Mouse (Mus musculus): ENCODE measurements around the gene Dclk3. TPM values are rescaled to one million over a fixed set of nuclear protein-coding genes. Genes with fewer than 3 reads are reported as not detected.
A peak's percentile ranks its signal among the peaks of the same experiment; 100 is the strongest.

Gene Dclk3
- polyA plus RNA-seq, 1 experiment from 2014 or later, result 13.8 TPM

DNA sequence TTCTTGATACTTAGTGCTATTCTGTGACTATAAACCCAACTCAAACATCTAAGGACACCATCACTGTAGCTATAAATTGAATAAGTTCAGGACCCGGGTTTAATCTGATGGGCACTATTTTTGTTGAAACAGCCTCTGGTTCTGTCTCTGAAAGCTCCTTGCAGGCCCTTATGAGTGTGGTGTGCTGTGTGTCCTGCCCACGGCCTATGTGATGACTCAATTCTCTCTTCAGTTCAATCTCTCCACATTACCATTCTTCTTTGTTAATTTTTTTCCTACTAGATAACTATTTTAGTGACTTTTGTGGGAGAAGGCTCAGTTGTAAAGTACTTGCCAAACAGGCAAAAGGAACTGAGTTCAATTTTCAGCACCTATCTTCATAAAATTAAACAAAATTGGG, 7.3 kb downstream of the Dclk3 start:
- Histone ChIP-seq H3K4me1 (replicated peaks) (no peaks in the 10 kb centered on the region), H3K9ac (no peak overlapping the region), H3K4me2 (no peak overlapping the region), H3K4me3 (no peak overlapping the region), H3K36me3 (no peaks in the 10 kb centered on the region), H3K27me3 (no peaks in the 10 kb centered on the region), H3K9me3 (no peaks in the 10 kb centered on the region), H3K27ac (replicated peaks) (no peak overlapping the region)
- ATAC-seq (ENCODE audit: low read depth), result no peak
- WGBS, result 78% methylated on average over 2 of the region's 2 CpGs

DNA sequence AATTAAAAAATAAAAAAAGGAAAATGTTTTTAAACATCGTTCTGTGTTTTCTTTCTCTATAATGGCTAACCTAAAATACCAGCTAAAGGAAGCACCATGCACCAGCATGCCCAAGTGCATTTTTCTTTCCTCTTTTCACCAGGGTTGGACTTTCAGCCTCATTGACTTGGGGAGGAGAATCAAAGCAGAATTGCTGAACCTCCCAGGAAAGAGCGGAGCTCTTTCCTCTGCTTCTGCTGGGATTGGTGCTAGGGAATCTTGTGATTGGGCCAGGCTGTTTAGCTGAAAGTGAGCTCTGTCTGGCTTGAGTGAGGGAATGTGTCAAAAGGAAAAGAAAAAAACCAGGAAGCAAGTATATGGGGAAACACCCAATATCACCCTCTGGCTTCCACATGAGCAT, 10.1 kb downstream of the Dclk3 start:
- Histone ChIP-seq H3K4me1 (replicated peaks) (no peaks in the 10 kb centered on the region), H3K36me3 (no peaks in the 10 kb centered on the region), H3K9ac (no peak overlapping the region), H3K27ac (replicated peaks) (no peak overlapping the region), H3K4me3 (no peak overlapping the region), H3K9me3 (no peaks in the 10 kb centered on the region), H3K27me3 (no peaks in the 10 kb centered on the region), H3K4me2 (no peak overlapping the region)
- WGBS, result 87% methylated on average over 2 of the region's 2 CpGs
- no peak for ATAC-seq (ENCODE audit: low read depth)

DNA sequence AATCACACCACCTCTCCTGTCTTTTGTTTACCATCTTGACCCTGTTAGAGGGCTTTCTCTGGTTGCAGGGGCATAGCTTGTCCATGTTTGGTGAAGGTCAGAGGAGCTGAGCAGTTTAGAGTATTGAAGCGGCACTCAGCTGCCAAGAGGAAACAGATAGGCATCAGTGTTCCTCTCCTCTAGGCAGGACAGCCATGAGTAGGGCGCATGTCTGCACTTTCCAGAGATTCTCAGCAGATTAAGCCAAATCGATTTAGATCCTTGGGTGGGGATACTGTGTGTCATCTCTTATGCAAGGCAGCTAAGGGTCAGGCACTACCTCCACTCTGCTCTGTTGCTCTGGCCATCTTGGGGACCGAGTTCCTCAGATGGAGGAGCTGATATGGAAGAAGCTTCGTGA, 11.0 kb downstream of the Dclk3 start:
- H3K27me3 ChIP-seq, result no peaks in the 10 kb centered on the region
- H3K4me2 ChIP-seq, result no peak overlapping the region
- H3K4me3 ChIP-seq, result no peak overlapping the region
- no peaks in the 10 kb centered on the region for H3K4me1 ChIP-seq (replicated peaks)
- no peak overlapping the region for H3K9ac ChIP-seq
- no peak overlapping the region for H3K27ac ChIP-seq (replicated peaks)
- no peaks in the 10 kb centered on the region for H3K9me3 ChIP-seq
- ATAC-seq (ENCODE audit: low read depth), result no peak
- H3K36me3 ChIP-seq, result no peaks in the 10 kb centered on the region
- WGBS, result 88% methylated on average over 5 of the region's 5 CpGs

DNA sequence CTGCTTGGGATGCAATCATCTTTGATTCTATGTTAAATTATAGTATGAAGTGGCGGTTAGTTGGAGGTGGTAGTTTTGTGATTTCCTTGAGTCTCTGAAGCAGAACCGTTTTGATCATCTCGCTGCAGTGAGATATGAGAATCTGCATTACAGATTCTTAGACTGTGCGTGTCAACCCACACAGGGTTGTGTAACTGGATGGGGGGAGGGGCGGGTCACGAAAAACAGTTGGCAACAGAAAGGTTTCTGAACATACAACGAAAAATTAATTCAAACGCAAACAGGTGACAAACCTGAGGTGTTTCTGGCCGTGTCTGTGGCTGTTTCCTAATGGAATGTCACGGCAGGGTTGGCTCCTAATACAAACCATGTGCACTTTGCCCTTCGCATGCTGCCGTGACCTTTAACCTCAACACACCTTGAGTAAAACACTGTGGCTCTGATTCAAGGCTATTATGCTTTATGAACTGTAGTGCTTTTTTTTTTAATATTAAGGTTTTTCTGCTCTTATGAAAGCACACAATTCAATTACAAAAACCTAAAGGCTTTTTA, 12.0 kb downstream of the Dclk3 start:
- H3K36me3 ChIP-seq, result no peaks in the 10 kb centered on the region
- no peak for ATAC-seq (ENCODE audit: low read depth)
- no peak overlapping the region for H3K4me3 ChIP-seq
- no peaks in the 10 kb centered on the region for H3K9me3 ChIP-seq
- H3K4me1 ChIP-seq (replicated peaks), result no peaks in the 10 kb centered on the region
- H3K4me2 ChIP-seq, result no peak overlapping the region
- H3K27me3 ChIP-seq, result no peaks in the 10 kb centered on the region
- no peak overlapping the region for H3K27ac ChIP-seq (replicated peaks)
- H3K9ac ChIP-seq, result no peak overlapping the region
- 85% methylated on average over 12 of the region's 12 CpGs for WGBS

DNA sequence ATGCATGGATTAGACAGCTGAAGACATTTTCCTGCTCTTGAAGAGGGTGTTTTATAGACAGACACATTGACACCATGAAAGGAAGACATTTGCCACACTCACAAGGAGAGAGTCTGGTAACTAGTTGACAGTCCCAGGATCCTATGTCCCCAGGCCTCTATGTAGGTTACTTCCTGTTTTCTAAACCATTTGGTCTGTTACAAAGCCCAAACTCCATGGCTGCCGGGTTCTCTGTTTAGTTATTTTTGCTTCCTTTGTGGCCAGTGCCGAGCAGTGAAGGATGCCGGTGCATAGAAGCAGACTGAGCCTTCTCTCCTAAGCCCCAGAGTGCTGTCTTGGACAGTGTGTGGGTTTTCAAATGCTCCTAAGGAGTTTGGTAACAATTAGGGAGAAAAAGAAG, 15.0 kb downstream of the Dclk3 start:
- Histone ChIP-seq H3K27ac (replicated peaks) (no peak overlapping the region), H3K4me1 (replicated peaks) (0 out of 2 replicates have a peak, but pooled peaks cover 3% of the 10 kb centered on the region), H3K4me3 (no peak overlapping the region), H3K36me3 (no peaks in the 10 kb centered on the region), H3K9me3 (no peaks in the 10 kb centered on the region), H3K27me3 (no peaks in the 10 kb centered on the region), H3K4me2 (no peak overlapping the region), H3K9ac (no peak overlapping the region)
- ATAC-seq (ENCODE audit: low read depth), result no peak
- 65% methylated on average over 3 of the region's 3 CpGs for WGBS

DNA sequence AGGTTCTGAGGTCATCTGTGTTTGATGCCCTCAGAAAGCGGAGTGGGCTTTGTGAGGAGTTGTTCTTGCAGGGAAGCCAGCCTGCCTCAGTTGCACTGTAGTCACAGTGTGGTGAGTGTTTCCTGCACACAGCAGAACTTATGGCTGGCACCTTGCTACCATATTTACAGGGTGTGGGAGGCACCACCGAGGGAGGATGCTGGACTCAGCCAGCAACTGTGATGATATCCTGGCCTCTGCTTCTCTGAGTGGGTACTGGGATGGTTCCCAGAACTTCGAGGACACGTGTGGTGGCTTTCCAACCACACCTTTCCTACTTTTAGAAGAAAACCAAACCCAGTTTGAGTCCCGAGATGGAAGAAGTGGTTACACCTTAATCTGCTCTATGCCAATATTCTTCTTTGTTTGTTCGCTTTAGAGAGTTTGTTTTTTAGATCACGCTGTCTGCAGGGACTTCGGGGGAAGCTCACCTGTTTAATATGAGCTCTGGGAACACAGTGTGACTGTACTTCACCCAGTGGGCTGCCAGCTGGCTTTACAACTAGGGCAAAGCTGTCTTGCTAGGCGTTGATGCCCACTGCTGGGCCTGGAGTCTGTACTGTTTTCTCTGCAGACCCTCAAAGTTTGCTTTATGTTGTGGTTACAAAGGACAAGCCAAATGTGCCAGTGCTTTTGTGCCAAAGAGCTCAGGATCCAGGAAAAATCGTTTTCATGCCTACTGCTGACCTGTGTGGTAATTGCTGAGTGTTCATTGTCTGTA, 18.5 kb downstream of the Dclk3 start:
- ATAC-seq (ENCODE audit: low read depth), result no peak
- Histone ChIP-seq H3K27ac (replicated peaks) (no peak overlapping the region), H3K9me3 (no peaks in the 10 kb centered on the region), H3K4me1 (replicated peaks) (peaks cover 17% of the 10 kb centered on the region), H3K4me2 (no peak overlapping the region), H3K36me3 (no peaks in the 10 kb centered on the region), H3K27me3 (no peaks in the 10 kb centered on the region), H3K4me3 (no peak overlapping the region), H3K9ac (no peak overlapping the region)
- WGBS, result 82% methylated on average over 10 of the region's 10 CpGs

DNA sequence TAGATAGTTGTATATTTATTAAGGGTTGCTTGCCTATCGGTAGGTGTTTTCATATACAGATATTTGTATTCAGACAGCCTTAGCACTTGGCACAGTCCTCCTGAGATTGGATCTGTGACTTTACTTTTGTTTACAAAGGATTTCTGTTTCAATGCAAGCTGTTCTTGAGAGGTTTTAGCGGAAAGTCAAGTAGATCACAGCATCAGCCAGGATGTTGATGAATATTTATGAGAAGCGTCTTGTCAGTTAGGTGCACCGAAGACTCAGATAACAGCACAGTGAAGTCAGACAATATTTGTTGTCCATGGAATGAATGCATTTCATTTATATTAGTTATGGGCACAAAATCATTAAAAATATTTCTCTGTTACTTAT, 19.0 kb downstream of the Dclk3 start:
- no peak overlapping the region for H3K27ac ChIP-seq (replicated peaks)
- H3K4me1 ChIP-seq (replicated peaks), result peaks cover 17% of the 10 kb centered on the region
- no peak overlapping the region for H3K4me3 ChIP-seq
- H3K36me3 ChIP-seq, result no peaks in the 10 kb centered on the region
- no peaks in the 10 kb centered on the region for H3K27me3 ChIP-seq
- no peak overlapping the region for H3K9ac ChIP-seq
- ATAC-seq (ENCODE audit: low read depth), result no peak
- WGBS, result 57% methylated on average over 4 of the region's 4 CpGs
- H3K4me2 ChIP-seq, result no peak overlapping the region
- no peaks in the 10 kb centered on the region for H3K9me3 ChIP-seq

DNA sequence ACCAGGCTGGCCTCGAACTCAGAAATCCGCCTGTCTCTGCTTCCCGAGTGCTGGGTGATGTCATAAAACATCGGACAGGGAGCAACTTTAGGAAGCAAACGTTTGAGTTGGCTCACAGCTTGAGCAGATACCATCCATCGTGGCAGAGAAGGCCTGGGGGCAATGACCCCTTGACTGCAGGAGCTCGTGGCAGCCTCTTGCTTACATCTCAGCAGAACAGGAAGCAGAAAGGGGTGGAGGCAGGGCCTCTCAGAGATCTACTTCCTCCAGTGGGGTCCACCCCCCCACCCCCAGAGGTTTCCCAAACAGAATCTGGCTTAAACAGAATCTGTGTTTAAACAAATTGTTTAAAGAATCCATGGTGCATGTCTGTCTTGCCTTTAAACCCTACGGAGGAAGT, 20.6 kb downstream of the Dclk3 start:
- Histone ChIP-seq H3K27ac (replicated peaks) (peak overlapping the region; percentile 61), H3K4me2 (no peak overlapping the region), H3K4me1 (replicated peaks) (peaks cover 17% of the 10 kb centered on the region), H3K4me3 (no peak overlapping the region), H3K27me3 (no peaks in the 10 kb centered on the region), H3K9me3 (no peaks in the 10 kb centered on the region), H3K36me3 (no peaks in the 10 kb centered on the region), H3K9ac (no peak overlapping the region)
- no peak for ATAC-seq (ENCODE audit: low read depth)
- whole genome bisulfite sequencing, result 68% methylated on average over 8 of the region's 8 CpGs

DNA sequence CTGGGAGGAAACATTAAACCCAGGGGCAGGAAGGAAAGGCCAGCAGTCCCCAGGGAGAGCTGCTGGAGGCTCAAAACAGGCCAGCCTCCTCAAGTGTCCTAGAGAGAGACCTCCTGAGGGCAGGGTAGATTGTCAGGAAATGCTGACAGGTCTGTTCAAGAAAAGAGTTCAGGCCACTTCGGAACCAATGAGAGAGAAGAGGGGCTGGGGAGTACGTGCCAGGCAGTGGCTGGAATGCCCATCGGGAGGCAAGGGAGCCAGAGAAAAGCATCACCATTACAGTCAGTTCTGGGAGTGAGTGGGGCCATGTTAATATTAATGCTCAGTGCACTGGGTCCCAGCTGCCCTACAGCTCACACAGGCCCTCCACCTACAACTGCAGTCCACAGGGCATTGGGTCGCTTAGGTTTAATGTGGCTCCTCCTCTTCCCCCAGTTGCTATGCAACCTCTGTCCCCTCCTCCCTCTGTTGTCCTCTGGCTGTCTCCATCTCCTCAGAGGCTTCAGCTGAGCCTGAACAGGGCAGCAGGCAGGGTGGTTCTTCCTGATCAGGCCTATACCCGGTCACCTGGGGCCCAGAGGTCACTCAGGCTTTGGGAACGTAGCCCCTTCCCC, 21.4 kb downstream of the Dclk3 start:
- Histone ChIP-seq H3K4me2 (no peak overlapping the region), H3K27ac (replicated peaks) (peak overlapping the region; percentile 61), H3K4me3 (no peak overlapping the region), H3K9me3 (no peaks in the 10 kb centered on the region), H3K36me3 (no peaks in the 10 kb centered on the region), H3K9ac (peak overlapping the region; percentile 22; the same call in 1 of the 2 replicates), H3K27me3 (no peaks in the 10 kb centered on the region), H3K4me1 (replicated peaks) (peaks cover 17% of the 10 kb centered on the region)
- WGBS, result 21% methylated on average over 6 of the region's 6 CpGs
- peak; percentile 85 for ATAC-seq (ENCODE audit: low read depth)

DNA sequence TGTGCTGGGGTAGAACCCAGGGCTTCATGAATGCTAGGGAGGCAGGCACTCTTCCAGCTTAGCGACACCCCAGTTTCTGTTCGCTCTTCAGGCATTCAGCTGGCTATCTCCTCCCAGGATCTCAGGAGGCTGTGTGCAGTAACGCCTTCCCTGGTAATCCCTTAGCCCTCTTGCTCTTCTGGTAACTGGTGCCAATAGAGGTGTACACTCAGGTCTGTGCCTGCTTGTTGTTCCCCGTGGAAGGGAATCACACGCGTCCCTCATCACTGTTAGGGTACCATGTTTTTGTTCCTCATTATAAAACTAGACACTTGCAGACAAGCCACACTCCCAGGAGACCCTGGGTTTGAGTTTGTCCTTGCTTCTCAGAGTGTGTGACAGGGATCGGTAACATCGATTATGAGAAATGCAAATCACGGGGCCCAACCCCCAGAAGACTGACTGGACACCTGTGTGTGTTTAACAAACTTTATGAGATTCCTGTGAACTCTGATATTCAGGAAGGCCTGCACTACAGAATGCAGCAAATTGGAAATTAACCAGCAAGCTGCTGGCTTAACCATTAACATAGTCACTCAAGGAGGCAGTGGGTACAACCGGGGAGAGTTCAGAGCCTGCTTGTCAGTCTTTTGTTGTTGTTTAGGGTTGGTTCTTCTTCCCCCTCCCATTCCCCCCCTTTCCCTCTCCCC, 22.7 kb downstream of the Dclk3 start:
- Histone ChIP-seq H3K4me1 (replicated peaks) (peaks cover 17% of the 10 kb centered on the region), H3K4me2 (no peak overlapping the region), H3K4me3 (no peak overlapping the region), H3K27me3 (no peaks in the 10 kb centered on the region), H3K36me3 (no peaks in the 10 kb centered on the region), H3K27ac (replicated peaks) (no peak overlapping the region), H3K9me3 (no peaks in the 10 kb centered on the region), H3K9ac (no peak overlapping the region)
- ATAC-seq (ENCODE audit: low read depth), result no peak
- WGBS, result 79% methylated on average over 10 of the region's 10 CpGs

DNA sequence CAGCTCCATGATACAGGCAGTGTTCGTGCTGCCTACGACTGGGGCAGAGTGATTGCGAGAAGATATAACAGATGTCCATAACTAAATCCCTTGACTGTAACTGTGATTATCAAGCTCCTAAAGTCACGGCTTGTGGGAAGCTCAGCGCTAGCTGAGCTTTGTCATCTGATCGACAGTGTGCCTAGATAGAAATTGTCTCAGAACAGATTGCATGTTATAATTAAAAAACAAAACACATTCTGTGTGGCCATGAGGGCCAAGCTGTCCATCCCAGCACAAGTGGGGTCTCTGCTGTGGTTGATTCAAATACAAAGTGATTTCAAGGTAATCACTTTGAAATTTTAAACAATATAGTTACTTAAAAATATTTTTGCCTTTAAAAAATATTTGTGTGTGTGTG, 26.8 kb downstream of the Dclk3 start:
- WGBS, result 89% methylated on average over 6 of the region's 6 CpGs
- Histone ChIP-seq H3K4me3 (no peak overlapping the region), H3K27me3 (no peaks in the 10 kb centered on the region), H3K4me2 (no peak overlapping the region), H3K27ac (replicated peaks) (no peak overlapping the region), H3K4me1 (replicated peaks) (peaks cover under 1% of the 10 kb centered on the region), H3K36me3 (no peaks in the 10 kb centered on the region), H3K9me3 (no peaks in the 10 kb centered on the region), H3K9ac (no peak overlapping the region)
- no peak for ATAC-seq (ENCODE audit: low read depth)
